Mouse (Mus musculus) myocyte (in vitro differentiated cells): ENCODE data around the gene Rnh1.

ENCODE experiments used
- MYOD1 ChIP-seq, 3 experiments: IDR thresholded peaks; one replicate each; pipeline ENCODE4 v1.6.1; 2011; ENCODE audit warnings: control low read depth in 2 of 3, low read depth in 2 of 3, mild to moderate bottlenecking in 2 of 3, moderate library complexity in 1 of 3; ENCODE audit not compliant: insufficient read length in 2 of 3, control insufficient read depth in 1 of 3
- POLR2A ChIP-seq: IDR thresholded peaks from one replicate; pipeline ENCODE4 v1.6.1; 2011; ENCODE audit warnings: low read depth, mild to moderate bottlenecking, control low read depth, moderate library complexity; ENCODE audit not compliant: insufficient read length
- TCF12 ChIP-seq: IDR thresholded peaks from one replicate; pipeline ENCODE4 v1.6.1; 2011; ENCODE audit warnings: mild to moderate bottlenecking, control low read depth; ENCODE audit not compliant: poor library complexity, insufficient read depth, severe bottlenecking
- TCF3 ChIP-seq: IDR thresholded peaks from one replicate; pipeline ENCODE4 v1.6.1; 2011; ENCODE audit warnings: low read depth, control low read depth; ENCODE audit not compliant: insufficient read length
- USF1 ChIP-seq: IDR thresholded peaks from one replicate; pipeline ENCODE4 v1.6.1; 2011; ENCODE audit warnings: low read depth, mild to moderate bottlenecking, control low read depth, moderate library complexity

DNA sequence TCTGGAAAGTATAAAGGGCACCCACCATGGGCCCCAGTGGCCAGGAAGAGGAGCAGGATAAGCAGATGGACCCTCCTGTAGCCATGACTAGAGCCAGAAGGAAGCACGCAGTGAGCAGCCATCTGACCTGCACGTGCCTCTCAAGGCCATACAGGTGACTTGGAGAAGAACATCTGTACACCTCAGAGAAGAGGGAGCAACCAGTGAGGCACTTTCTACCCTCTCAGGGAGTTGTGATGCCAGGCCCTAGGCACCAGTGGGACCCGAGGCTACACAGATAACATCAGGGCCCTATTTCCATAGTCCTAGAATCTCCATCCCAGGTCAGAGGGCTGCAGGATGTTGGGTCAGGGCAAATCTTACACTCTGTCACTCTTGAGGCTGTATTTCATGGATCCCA is 17.6 kb upstream of the Rnh1 start:
- no peak for TF ChIP-seq POLR2A
- TF ChIP-seq TCF12, result no peak
- TF ChIP-seq USF1, result no peak
- no peak for TF ChIP-seq TCF3
- no peak for TF ChIP-seq MYOD1 (IDR thresholded peaks at IDR 0.05; ENCODE audit: control insufficient read depth in 1 of 3, insufficient read length in 2 of 3, low read depth in 2 of 3)
